Mouse (Mus musculus) heart, postnatal 0 days (tissue): Measurements from ENCODE around the gene Copz2.

Source experiments
- CTCF ChIP-seq: IDR thresholded peaks from 2 replicates; pipeline ENCODE4 v1.5.1; 2016; ENCODE audit warnings: antibody characterized with exemption, control low read depth, low read depth
- EP300 ChIP-seq: IDR thresholded peaks from 2 replicates; pipeline ENCODE4 v1.6.1; 2016; ENCODE audit warnings: antibody characterized with exemption, low read depth

DNA sequence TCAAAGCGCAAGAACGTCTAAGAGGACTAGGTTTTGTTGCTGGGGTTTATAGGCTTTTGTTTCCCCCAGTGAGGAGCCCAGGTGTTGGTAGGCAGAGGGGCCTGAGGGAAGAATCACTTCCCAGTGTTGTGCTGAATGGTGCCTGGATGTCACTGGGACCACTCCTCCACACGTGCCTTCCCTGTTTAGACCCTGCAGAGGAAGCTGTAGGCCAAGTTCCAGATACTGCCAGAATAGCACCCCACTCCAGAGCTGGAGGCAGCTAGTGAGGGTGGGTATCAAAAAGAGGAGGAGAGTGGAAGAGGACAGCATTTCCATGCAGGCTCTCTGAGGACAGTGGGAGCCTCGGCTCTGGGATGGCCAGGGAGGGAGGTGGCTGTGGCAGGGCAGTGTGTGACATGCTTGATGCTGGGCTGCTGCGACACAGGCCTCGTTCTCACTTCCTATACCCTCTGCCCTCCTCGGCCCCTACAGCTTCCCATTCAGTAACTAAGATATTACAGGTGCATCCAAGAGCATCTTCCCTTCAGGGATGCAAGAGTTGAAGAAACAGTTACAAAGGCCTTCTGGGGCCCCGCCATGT is 31.5 kb upstream of the Copz2 start:
- TF ChIP-seq CTCF (no peak), EP300 (no peak)
